ENCODE assay signal across 8 mouse cellular contexts in genomic region chr4:115000429-115000795, GRCm38 (mm10). TPM values are rescaled to one million over a fixed set of nuclear protein-coding genes. Genes with fewer than 3 reads are reported as not detected.
DNase-seq lines count a peak whose midpoint lies in the region; ATAC-seq and TF ChIP-seq lines count a peak whose summit lies in the region.

No protein-coding gene starts in this region.

- peaks cover 7% of the 10 kb centered on the region; the same call in 1 of the 2 replicates for H3K4me1 ChIP-seq in testis, adult 2 months (ENCODE audit: control insufficient read depth, insufficient read depth, low read length)
- peaks cover 11% of the 10 kb centered on the region for H3K4me1 ChIP-seq in embryonic facial prominence, embryonic 15.5 days
- peaks cover 15% of the 10 kb centered on the region for H3K4me1 ChIP-seq in limb, embryonic 13.5 days
- peaks cover 3% of the 10 kb centered on the region; the same call in 1 of the 2 replicates for H3K4me1 ChIP-seq in olfactory bulb, adult 2 months (ENCODE audit: control insufficient read depth, insufficient read depth, low read length)

- H3K4me2 ChIP-seq in embryonic facial prominence, embryonic 15.5 days (replicated peaks): peak overlapping the region; percentile 77
- H3K4me2 ChIP-seq in limb, embryonic 13.5 days (replicated peaks): peak overlapping the region; percentile 74

- ATAC-seq in embryonic facial prominence, embryonic 15.5 days (ENCODE audit: insufficient number of reproducible peaks, low FRiP score, low TSS enrichment, low read depth): no peak
- ATAC-seq in limb, embryonic 13.5 days (ENCODE audit: low FRiP score, low read depth): peak; percentile 16; the same call in 1 of the 2 replicates

- no peaks in the 10 kb centered on the region for H3K9me3 ChIP-seq in embryonic facial prominence, embryonic 15.5 days (replicated peaks)
- 0 out of 2 replicates have a peak, but pooled peaks cover 5% of the 10 kb centered on the region for H3K9me3 ChIP-seq in limb, embryonic 13.5 days

- H3K36me3 ChIP-seq in testis, adult 2 months (ENCODE audit: control insufficient read depth, insufficient read depth, low read length): peaks cover 4% of the 10 kb centered on the region
- H3K36me3 ChIP-seq in embryonic facial prominence, embryonic 15.5 days: peaks cover 17% of the 10 kb centered on the region; the same call in 1 of the 2 replicates
- H3K36me3 ChIP-seq in limb, embryonic 13.5 days: peaks cover 18% of the 10 kb centered on the region

- peak overlapping the region; percentile 37 for H3K9ac ChIP-seq in embryonic facial prominence, embryonic 15.5 days
- H3K9ac ChIP-seq in limb, embryonic 13.5 days: peak overlapping the region; percentile 75

- peak overlapping the region; percentile 98 for H3K27ac ChIP-seq in testis, adult 2 months (ENCODE audit: control insufficient read depth, insufficient read depth, low read depth, low read length)
- H3K27ac ChIP-seq in embryonic facial prominence, embryonic 15.5 days (replicated peaks): peak overlapping the region; percentile 76
- 0 out of 2 replicates have a peak overlapping the region, but pooled peaks have one; percentile 67 for H3K27ac ChIP-seq in limb, embryonic 13.5 days
- no peak overlapping the region for H3K27ac ChIP-seq in olfactory bulb, adult 2 months (ENCODE audit: insufficient read depth, low read depth, low read length)

- H3K4me3 ChIP-seq in testis, adult 2 months (ENCODE audit: control insufficient read depth, low read depth, low read length): peak overlapping the region; percentile 92
- H3K4me3 ChIP-seq in embryonic facial prominence, embryonic 15.5 days (replicated peaks): peak overlapping the region; percentile 67
- H3K4me3 ChIP-seq in limb, embryonic 13.5 days: peak overlapping the region; percentile 73
- peak overlapping the region; percentile 56 for H3K4me3 ChIP-seq in olfactory bulb, adult 2 months (ENCODE audit: insufficient read depth, low read depth, low read length)

- no peak for TF ChIP-seq CTCF in testis, adult 2 months (IDR thresholded peaks at IDR 0.05; ENCODE audit: control insufficient read depth, insufficient read depth, insufficient replicate concordance, low read depth, low read length)
- no peak for TF ChIP-seq CTCF in olfactory bulb, adult 2 months (IDR thresholded peaks at IDR 0.05; ENCODE audit: insufficient read depth, low read depth, low read length)

- WGBS in embryonic facial prominence, embryonic 15.5 days: under 1% methylated on average over 8 of the region's 8 CpGs
- WGBS in limb, embryonic 13.5 days: 2% methylated on average over 8 of the region's 8 CpGs
- WGBS in olfactory bulb, adult 2 months: 1% methylated on average over 8 of the region's 8 CpGs

- DNase-seq in testis, postnatal 10 days (ENCODE audit: low spot score): no peak
- no peak for DNase-seq in left cerebral cortex, postnatal 25 days (ENCODE audit: low spot score in 2 of 2)
- DNase-seq in Muller cell, postnatal 12 days (ENCODE audit: inconsistent ontology term): no peak
- no peak for DNase-seq in layer of hippocampus, adult 9-11 months

- TF ChIP-seq POLR2A in testis, adult 2 months (IDR thresholded peaks at IDR 0.05; ENCODE audit: control insufficient read depth, low read depth, low read length): no peak
- TF ChIP-seq POLR2A in olfactory bulb, adult 2 months (IDR thresholded peaks at IDR 0.05; ENCODE audit: insufficient read depth, low read depth, low read length): no peak

- H3K27me3 ChIP-seq in testis, adult 2 months (ENCODE audit: control insufficient read depth, insufficient read depth, low read length): no peaks in the 10 kb centered on the region
- H3K27me3 ChIP-seq in embryonic facial prominence, embryonic 15.5 days: no peaks in the 10 kb centered on the region
- H3K27me3 ChIP-seq in limb, embryonic 13.5 days: no peaks in the 10 kb centered on the region

- intact Hi-C loops in left cerebral cortex, postnatal 25 days (cut with DNase I): no loop called here

RNA-seq across cellular contexts. Expression of gene Stil, which starts 0.5 kb away (rescaled TPM):
- 8.5 and 10.2 TPM in 2 replicates for polyA plus RNA-seq in testis, adult 2 months (2012; rRNA removed)
- 10.3 and 13.3 TPM in 2 replicates for polyA plus RNA-seq in embryonic facial prominence, embryonic 15.5 days (2015; fragmentation: Nextera tagmentation; extraction: Ambion mirVana)
- polyA plus RNA-seq in limb, embryonic 13.5 days (2015; fragmentation: Nextera tagmentation; extraction: Ambion mirVana): 10.7 and 11.8 TPM in 2 replicates
- polyA plus RNA-seq in olfactory bulb, adult 2 months (2012; ENCODE audit: insufficient read depth, insufficient read length, low replicate concordance, missing spikeins): not detected in 2 replicates
- under 1 TPM; 0.41 to 0.60 TPM for total RNA-seq in left cerebral cortex, postnatal 25 days (2021)

RNA-seq across cellular contexts. Expression of gene Cmpk1, which starts 13.4 kb away (rescaled TPM):
- polyA plus RNA-seq in testis, adult 2 months (2012; rRNA removed): 2.4 and 2.8 TPM in 2 replicates
- polyA plus RNA-seq in embryonic facial prominence, embryonic 15.5 days (2015; fragmentation: Nextera tagmentation; extraction: Ambion mirVana): 107 TPM in 2 replicates
- 93.2 and 93.8 TPM in 2 replicates for polyA plus RNA-seq in limb, embryonic 13.5 days (2015; fragmentation: Nextera tagmentation; extraction: Ambion mirVana)
- polyA plus RNA-seq in olfactory bulb, adult 2 months (2012; ENCODE audit: insufficient read depth, insufficient read length, low replicate concordance, missing spikeins): not detected in 2 replicates
- total RNA-seq in left cerebral cortex, postnatal 25 days (2021): 10 to 100 TPM; 81.5 to 91.3 TPM

RNA-seq across cellular contexts. Expression of gene Tal1, which starts 55.8 kb away (rescaled TPM):
- 0.90 and 1.3 TPM in 2 replicates for polyA plus RNA-seq in testis, adult 2 months (2012; rRNA removed)
- polyA plus RNA-seq in embryonic facial prominence, embryonic 15.5 days (2015; fragmentation: Nextera tagmentation; extraction: Ambion mirVana): 0.71 and 1.00 TPM in 2 replicates
- polyA plus RNA-seq in limb, embryonic 13.5 days (2015; fragmentation: Nextera tagmentation; extraction: Ambion mirVana): 1.3 and 1.6 TPM in 2 replicates
- polyA plus RNA-seq in olfactory bulb, adult 2 months (2012; ENCODE audit: insufficient read depth, insufficient read length, low replicate concordance, missing spikeins): not detected in 2 replicates
- 1 to 10 TPM; 1.2 to 1.5 TPM for total RNA-seq in left cerebral cortex, postnatal 25 days (2021)
